Mouse (Mus musculus) hindbrain, embryonic 13.5 days (tissue): ENCODE measurements at regions not wholly inside any gene's neighbourhood (a gene's known extent, or its start where the extent isn't known, plus 50 kb on each side); places are given as distances from the start of the nearest gene placed in this dataset.

ENCODE experiments used
- ATAC-seq: fragments of 200-750 bp; cut with Nextera tagmentation; 2 replicates; pipeline ENCODE4 v1.8.0; 2017; ENCODE audit warnings: moderate TSS enrichment; ENCODE audit not compliant: low FRiP score
- H3K27ac ChIP-seq: fragments of 300-500 bp; sonication (generic); 2 replicates; pipeline ENCODE4 v1.5.1; 2015; ENCODE audit warnings: inconsistent platforms, mild to moderate bottlenecking, moderate library complexity
- H3K27me3 ChIP-seq: fragments of 300-500 bp; sonication (generic); 2 replicates; pipeline ENCODE4 v1.6.1; 2015; ENCODE audit warnings: mild to moderate bottlenecking, inconsistent platforms
- H3K36me3 ChIP-seq: fragments of 300-500 bp; sonication (generic); 2 replicates; pipeline ENCODE4 v1.6.1; 2015; ENCODE audit warnings: mild to moderate bottlenecking, inconsistent platforms
- H3K4me1 ChIP-seq: fragments of 300-500 bp; sonication (generic); replicated peaks from 2 replicates; pipeline ENCODE4 v1.6.1; 2015; ENCODE audit warnings: inconsistent platforms
- H3K4me2 ChIP-seq: fragments of 300-500 bp; sonication (generic); 2 replicates; pipeline ENCODE4 v1.6.1; 2015; ENCODE audit warnings: inconsistent platforms, mild to moderate bottlenecking, moderate library complexity
- H3K4me3 ChIP-seq: fragments of 300-500 bp; sonication (generic); 2 replicates; pipeline ENCODE4 v1.5.1; 2015; ENCODE audit warnings: mild to moderate bottlenecking, inconsistent platforms
- H3K9ac ChIP-seq: fragments of 300-500 bp; sonication (generic); 2 replicates; pipeline ENCODE4 v1.6.1; 2015; ENCODE audit warnings: mild to moderate bottlenecking, inconsistent platforms
- H3K9me3 ChIP-seq: fragments of 300-500 bp; sonication (generic); 2 replicates; pipeline ENCODE4 v1.6.1; 2016; ENCODE audit warnings: inconsistent platforms
- WGBS: fragments of 180-500 bp; shearing (Covaris S2); methylation state at CpG from one replicate; pipeline ENCODE4 v1.1.7; 2015; 5-methylcytosine and 5-hydroxymethylcytosine counted together

DNA sequence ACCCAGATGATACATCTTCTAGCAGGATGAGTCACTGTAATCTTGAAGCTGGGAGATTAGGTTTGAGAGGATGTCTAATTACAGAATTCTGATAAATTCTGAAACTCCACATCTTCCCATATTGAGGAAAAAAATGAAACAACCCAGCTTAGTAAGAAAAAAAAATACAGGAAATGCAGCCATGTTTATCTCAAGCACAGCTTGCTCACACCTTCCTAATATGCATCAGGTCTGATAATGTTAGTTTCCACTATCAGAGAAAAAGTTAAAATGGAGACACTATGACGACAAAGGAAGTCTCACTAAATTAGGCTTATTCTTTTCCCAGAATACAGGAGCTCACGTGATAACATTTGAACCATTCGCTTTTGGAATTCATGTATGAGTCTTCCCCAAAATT lies 111.4 kb upstream of the Thumpd2 start:
- Histone ChIP-seq H3K9me3 (no peaks in the 10 kb centered on the region), H3K27ac (no peak overlapping the region), H3K27me3 (no peaks in the 10 kb centered on the region), H3K4me2 (no peak overlapping the region), H3K9ac (no peak overlapping the region), H3K36me3 (no peaks in the 10 kb centered on the region), H3K4me1 (no peaks in the 10 kb centered on the region), H3K4me3 (no peak overlapping the region)
- WGBS = 92% methylated on average over 3 of the region's 3 CpGs
- no peak for ATAC-seq

GRCm38 (mm10) chr17:81175877-81176276 lies 111.0 kb upstream of the Thumpd2 start:
- no peak for ATAC-seq
- Histone ChIP-seq H3K27me3 (no peaks in the 10 kb centered on the region), H3K4me2 (no peak overlapping the region), H3K36me3 (no peaks in the 10 kb centered on the region), H3K4me1 (no peaks in the 10 kb centered on the region), H3K9ac (no peak overlapping the region), H3K27ac (no peak overlapping the region), H3K9me3 (no peaks in the 10 kb centered on the region), H3K4me3 (no peak overlapping the region)
- WGBS = 75% methylated on average over 4 of the region's 4 CpGs

GRCm38 (mm10) chr17:81172943-81173342 lies 108.1 kb upstream of the Thumpd2 start:
- H3K9me3 ChIP-seq = no peaks in the 10 kb centered on the region
- H3K27ac ChIP-seq = no peak overlapping the region
- no peak overlapping the region for H3K4me2 ChIP-seq
- H3K36me3 ChIP-seq = no peaks in the 10 kb centered on the region
- no peak overlapping the region for H3K4me3 ChIP-seq
- 84% methylated on average over 3 of the region's 3 CpGs for WGBS
- no peak overlapping the region for H3K9ac ChIP-seq
- no peak for ATAC-seq
- H3K27me3 ChIP-seq = no peaks in the 10 kb centered on the region
- no peaks in the 10 kb centered on the region for H3K4me1 ChIP-seq

DNA sequence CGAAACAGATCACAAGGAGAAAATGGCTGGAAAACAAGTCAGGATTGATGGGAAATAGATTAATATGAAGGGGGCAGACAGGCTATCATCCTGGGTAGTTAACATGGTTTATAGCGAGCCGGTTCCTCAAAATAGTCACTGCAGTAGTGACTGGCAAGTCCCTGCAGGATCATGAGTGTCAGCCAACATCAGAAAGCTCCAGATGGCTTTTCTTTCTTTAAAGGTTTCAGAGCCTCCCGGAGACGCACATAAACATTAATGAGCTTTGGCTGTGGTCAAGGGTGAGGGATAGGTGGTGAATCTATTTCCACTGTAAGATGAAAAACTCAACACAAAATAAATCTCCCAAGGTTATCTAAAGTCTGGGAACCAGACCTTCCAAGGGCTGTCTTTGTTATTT lies 104.2 kb upstream of the Thumpd2 start:
- no peak for ATAC-seq
- Histone ChIP-seq H3K4me3 (no peak overlapping the region), H3K36me3 (no peaks in the 10 kb centered on the region), H3K4me1 (no peaks in the 10 kb centered on the region), H3K4me2 (no peak overlapping the region), H3K9me3 (no peaks in the 10 kb centered on the region), H3K27ac (no peak overlapping the region), H3K9ac (no peak overlapping the region), H3K27me3 (no peaks in the 10 kb centered on the region)
- WGBS = 82% methylated on average over 5 of the region's 5 CpGs

GRCm38 (mm10) chr17:81150730-81151129 lies 85.8 kb upstream of the Thumpd2 start:
- H3K9ac ChIP-seq = no peak overlapping the region
- H3K4me2 ChIP-seq = no peak overlapping the region
- H3K27ac ChIP-seq = no peak overlapping the region
- no peak overlapping the region for H3K4me3 ChIP-seq
- H3K27me3 ChIP-seq = no peaks in the 10 kb centered on the region
- no peaks in the 10 kb centered on the region for H3K36me3 ChIP-seq
- no peaks in the 10 kb centered on the region for H3K9me3 ChIP-seq
- ATAC-seq = no peak
- WGBS = 87% methylated on average over 4 of the region's 4 CpGs
- no peaks in the 10 kb centered on the region for H3K4me1 ChIP-seq

- Histone ChIP-seq H3K27me3 (no peaks in the 10 kb centered on the region), H3K4me1 (no peaks in the 10 kb centered on the region), H3K4me3 (no peak overlapping the region), H3K36me3 (no peaks in the 10 kb centered on the region), H3K27ac (no peak overlapping the region), H3K4me2 (no peak overlapping the region), H3K9ac (no peak overlapping the region), H3K9me3 (no peaks in the 10 kb centered on the region)
- ATAC-seq = no peak
- WGBS = 83% methylated on average over 6 of the region's 6 CpGs
Observed at GRCm38 (mm10) chr17:81134702-81135101, 69.8 kb upstream of the Thumpd2 start.

DNA sequence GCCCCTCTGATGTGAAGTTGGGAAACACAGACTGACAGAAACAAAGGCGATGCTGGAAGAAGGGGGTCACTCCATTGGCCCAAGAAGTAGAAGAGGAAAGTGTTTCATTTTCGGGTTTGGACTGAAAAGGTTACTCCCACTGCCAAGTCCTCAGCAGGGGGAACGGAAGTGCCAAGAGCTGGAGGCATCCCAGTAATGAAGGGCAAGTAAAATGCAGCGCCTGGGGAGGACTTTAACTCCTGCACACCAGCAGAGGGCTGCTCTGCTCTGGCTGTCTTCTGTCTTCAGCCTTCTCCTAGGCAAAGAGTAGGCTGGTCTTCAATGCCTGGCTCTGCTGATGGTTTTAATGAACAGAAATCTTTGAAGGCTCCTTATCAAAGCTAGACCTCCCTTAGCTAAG lies 68.3 kb upstream of the Thumpd2 start:
- no peak overlapping the region for H3K9ac ChIP-seq
- WGBS = 66% methylated on average over 4 of the region's 4 CpGs
- no peaks in the 10 kb centered on the region for H3K4me1 ChIP-seq
- no peak overlapping the region for H3K4me3 ChIP-seq
- H3K27ac ChIP-seq = no peak overlapping the region
- ATAC-seq = no peak
- H3K27me3 ChIP-seq = no peaks in the 10 kb centered on the region
- H3K36me3 ChIP-seq = no peaks in the 10 kb centered on the region
- no peak overlapping the region for H3K4me2 ChIP-seq
- no peaks in the 10 kb centered on the region for H3K9me3 ChIP-seq
